Mouse (Mus musculus): ENCODE data around the gene Irs2. TPM values are rescaled to one million over a fixed set of nuclear protein-coding genes. Genes with fewer than 3 reads are reported as not detected.
A peak's percentile ranks its signal among the peaks of the same experiment; 100 is the strongest.

Gene Irs2
- polyA plus RNA-seq, 1 experiment from 2014 or later, result 4.4 TPM

- H3K9me3 ChIP-seq (ENCODE audit: control insufficient read depth, low read length), result no peaks in the 10 kb centered on the region
- H3K27me3 ChIP-seq (replicated peaks; ENCODE audit: control insufficient read depth, insufficient read depth, low read length), result no peaks in the 10 kb centered on the region
- H3K4me1 ChIP-seq (ENCODE audit: control insufficient read depth, insufficient read depth, low read length), result peaks cover 52% of the 10 kb centered on the region
- 0 out of 2 replicates have a peak overlapping the region, but pooled peaks have one; percentile 37 for H3K27ac ChIP-seq (ENCODE audit: low read length)
- H3K36me3 ChIP-seq (ENCODE audit: control insufficient read depth, insufficient read depth, low read length), result 0 out of 2 replicates have a peak, but pooled peaks cover 5% of the 10 kb centered on the region
- no peak overlapping the region for H3K4me3 ChIP-seq (ENCODE audit: low read length)
- 0 out of 2 replicates have a peak overlapping the region, but pooled peaks have one; percentile 6 for H3K4me2 ChIP-seq (ENCODE audit: low read depth, low read length)
- 85% methylated on average over 6 of the region's 6 CpGs for WGBS
- peak; percentile 36 for ATAC-seq
- no peak overlapping the region; the same call in 1 of the 2 replicates for H3K9ac ChIP-seq (ENCODE audit: low read depth, low read length)
Measured at GRCm38 (mm10) chr8:10994390-10994954, 13.8 kb downstream of the Irs2 start.

GRCm38 (mm10) chr8:10993582-10994216, 14.6 kb downstream of the Irs2 start:
- WGBS, result 77% methylated on average over 10 of the region's 10 CpGs
- H3K27ac ChIP-seq (ENCODE audit: low read length), result no peak overlapping the region
- H3K4me2 ChIP-seq (ENCODE audit: low read depth, low read length), result 0 out of 2 replicates have a peak overlapping the region, but pooled peaks have one; percentile 6
- no peak overlapping the region for H3K9ac ChIP-seq (ENCODE audit: low read depth, low read length)
- H3K4me1 ChIP-seq (ENCODE audit: control insufficient read depth, insufficient read depth, low read length), result peaks cover 54% of the 10 kb centered on the region
- H3K9me3 ChIP-seq (ENCODE audit: control insufficient read depth, low read length), result no peaks in the 10 kb centered on the region
- no peaks in the 10 kb centered on the region for H3K27me3 ChIP-seq (replicated peaks; ENCODE audit: control insufficient read depth, insufficient read depth, low read length)
- no peak overlapping the region for H3K4me3 ChIP-seq (ENCODE audit: low read length)
- ATAC-seq, result peak; percentile 17; the same call in 1 of the 2 replicates
- H3K36me3 ChIP-seq (ENCODE audit: control insufficient read depth, insufficient read depth, low read length), result 0 out of 2 replicates have a peak, but pooled peaks cover 5% of the 10 kb centered on the region

- H3K4me3 ChIP-seq (ENCODE audit: low read length), result no peak overlapping the region
Measured at GRCm38 (mm10) chr8:10992081-10992480, 16.2 kb downstream of the Irs2 start.

GRCm38 (mm10) chr8:10991323-10991722, 16.9 kb downstream of the Irs2 start:
- 72% methylated on average over 2 of the region's 2 CpGs for WGBS
- no peaks in the 10 kb centered on the region for H3K9me3 ChIP-seq (ENCODE audit: control insufficient read depth, low read length)
- no peak overlapping the region for H3K4me3 ChIP-seq (ENCODE audit: low read length)
- H3K4me1 ChIP-seq (ENCODE audit: control insufficient read depth, insufficient read depth, low read length), result peaks cover 46% of the 10 kb centered on the region
- no peak overlapping the region for H3K27ac ChIP-seq (ENCODE audit: low read length)
- no peak for ATAC-seq
- H3K4me2 ChIP-seq (ENCODE audit: low read depth, low read length), result no peak overlapping the region
- H3K36me3 ChIP-seq (ENCODE audit: control insufficient read depth, insufficient read depth, low read length), result peaks cover 5% of the 10 kb centered on the region
- no peaks in the 10 kb centered on the region for H3K27me3 ChIP-seq (replicated peaks; ENCODE audit: control insufficient read depth, insufficient read depth, low read length)
- H3K9ac ChIP-seq (ENCODE audit: low read depth, low read length), result no peak overlapping the region

More at GRCm38 (mm10) chr8:10992081-10992480, 16.2 kb downstream of the Irs2 start:
- WGBS, result 75% methylated on average over 8 of the region's 8 CpGs
- Histone ChIP-seq H3K27ac (ENCODE audit: low read length) (no peak overlapping the region), H3K9me3 (ENCODE audit: control insufficient read depth, low read length) (no peaks in the 10 kb centered on the region), H3K4me1 (ENCODE audit: control insufficient read depth, insufficient read depth, low read length) (peaks cover 49% of the 10 kb centered on the region), H3K27me3 (replicated peaks; ENCODE audit: control insufficient read depth, insufficient read depth, low read length) (no peaks in the 10 kb centered on the region), H3K9ac (ENCODE audit: low read depth, low read length) (no peak overlapping the region), H3K4me2 (ENCODE audit: low read depth, low read length) (no peak overlapping the region), H3K36me3 (ENCODE audit: control insufficient read depth, insufficient read depth, low read length) (peaks cover 2% of the 10 kb centered on the region; the same call in 1 of the 2 replicates)
- no peak for ATAC-seq

- peaks cover 13% of the 10 kb centered on the region for H3K36me3 ChIP-seq (ENCODE audit: control insufficient read depth, insufficient read depth, low read length)
- no peak overlapping the region for H3K4me3 ChIP-seq (ENCODE audit: low read length)
- 36% methylated on average over 10 of the region's 10 CpGs for WGBS
- peaks cover 41% of the 10 kb centered on the region for H3K4me1 ChIP-seq (ENCODE audit: control insufficient read depth, insufficient read depth, low read length)
- no peaks in the 10 kb centered on the region for H3K9me3 ChIP-seq (ENCODE audit: control insufficient read depth, low read length)
- H3K27me3 ChIP-seq (replicated peaks; ENCODE audit: control insufficient read depth, insufficient read depth, low read length), result no peaks in the 10 kb centered on the region
- no peak overlapping the region for H3K4me2 ChIP-seq (ENCODE audit: low read depth, low read length)
- H3K9ac ChIP-seq (ENCODE audit: low read depth, low read length), result no peak overlapping the region
- ATAC-seq, result no peak
- H3K27ac ChIP-seq (ENCODE audit: low read length), result peak overlapping the region; percentile 35; the same call in 1 of the 2 replicates
Measured at GRCm38 (mm10) chr8:10990421-10991110, 17.7 kb downstream of the Irs2 start.

GRCm38 (mm10) chr8:10989946-10990345, 18.3 kb downstream of the Irs2 start:
- no peak overlapping the region for H3K4me3 ChIP-seq (ENCODE audit: low read length)
- H3K9ac ChIP-seq (ENCODE audit: low read depth, low read length), result no peak overlapping the region
- no peak overlapping the region for H3K27ac ChIP-seq (ENCODE audit: low read length)
- 85% methylated on average over 3 of the region's 3 CpGs for WGBS
- no peaks in the 10 kb centered on the region for H3K9me3 ChIP-seq (ENCODE audit: control insufficient read depth, low read length)
- H3K4me1 ChIP-seq (ENCODE audit: control insufficient read depth, insufficient read depth, low read length), result peaks cover 35% of the 10 kb centered on the region
- H3K36me3 ChIP-seq (ENCODE audit: control insufficient read depth, insufficient read depth, low read length), result peaks cover 17% of the 10 kb centered on the region
- H3K27me3 ChIP-seq (replicated peaks; ENCODE audit: control insufficient read depth, insufficient read depth, low read length), result no peaks in the 10 kb centered on the region
- H3K4me2 ChIP-seq (ENCODE audit: low read depth, low read length), result no peak overlapping the region
- ATAC-seq, result no peak

GRCm38 (mm10) chr8:10986638-10987037, 21.6 kb downstream of the Irs2 start:
- Histone ChIP-seq H3K27me3 (replicated peaks; ENCODE audit: control insufficient read depth, insufficient read depth, low read length) (no peaks in the 10 kb centered on the region), H3K36me3 (ENCODE audit: control insufficient read depth, insufficient read depth, low read length) (peaks cover 17% of the 10 kb centered on the region), H3K4me1 (ENCODE audit: control insufficient read depth, insufficient read depth, low read length) (peaks cover 20% of the 10 kb centered on the region), H3K27ac (ENCODE audit: low read length) (no peak overlapping the region), H3K9me3 (ENCODE audit: control insufficient read depth, low read length) (no peaks in the 10 kb centered on the region), H3K4me2 (ENCODE audit: low read depth, low read length) (no peak overlapping the region), H3K9ac (ENCODE audit: low read depth, low read length) (no peak overlapping the region), H3K4me3 (ENCODE audit: low read length) (no peak overlapping the region)
- ATAC-seq, result no peak
- WGBS, result 98% methylated on average over 17 of the region's 17 CpGs

GRCm38 (mm10) chr8:10985064-10985463, 23.2 kb downstream of the Irs2 start:
- no peak overlapping the region for H3K4me3 ChIP-seq (ENCODE audit: low read length)
- peaks cover 17% of the 10 kb centered on the region for H3K36me3 ChIP-seq (ENCODE audit: control insufficient read depth, insufficient read depth, low read length)
- no peak overlapping the region for H3K9ac ChIP-seq (ENCODE audit: low read depth, low read length)
- 82% methylated on average over 7 of the region's 7 CpGs for WGBS
- peaks cover 15% of the 10 kb centered on the region; the same call in 1 of the 2 replicates for H3K4me1 ChIP-seq (ENCODE audit: control insufficient read depth, insufficient read depth, low read length)
- no peak overlapping the region for H3K4me2 ChIP-seq (ENCODE audit: low read depth, low read length)
- H3K27me3 ChIP-seq (replicated peaks; ENCODE audit: control insufficient read depth, insufficient read depth, low read length), result no peaks in the 10 kb centered on the region
- H3K9me3 ChIP-seq (ENCODE audit: control insufficient read depth, low read length), result no peaks in the 10 kb centered on the region
- ATAC-seq, result no peak
- no peak overlapping the region for H3K27ac ChIP-seq (ENCODE audit: low read length)

- H3K36me3 ChIP-seq (ENCODE audit: control insufficient read depth, insufficient read depth, low read length), result peaks cover 8% of the 10 kb centered on the region
- ATAC-seq, result no peak
Measured at GRCm38 (mm10) chr8:10980876-10981275, 27.4 kb downstream of the Irs2 start.

More at GRCm38 (mm10) chr8:10980876-10981275, 27.4 kb downstream of the Irs2 start:
- H3K4me3 ChIP-seq (ENCODE audit: low read length), result no peak overlapping the region
- no peaks in the 10 kb centered on the region for H3K9me3 ChIP-seq (ENCODE audit: control insufficient read depth, low read length)
- H3K4me2 ChIP-seq (ENCODE audit: low read depth, low read length), result no peak overlapping the region
- H3K4me1 ChIP-seq (ENCODE audit: control insufficient read depth, insufficient read depth, low read length), result peaks cover 20% of the 10 kb centered on the region
- WGBS, result 93% methylated on average over 6 of the region's 6 CpGs
- H3K9ac ChIP-seq (ENCODE audit: low read depth, low read length), result no peak overlapping the region
- no peaks in the 10 kb centered on the region for H3K27me3 ChIP-seq (replicated peaks; ENCODE audit: control insufficient read depth, insufficient read depth, low read length)
- H3K27ac ChIP-seq (ENCODE audit: low read length), result no peak overlapping the region
